Mouse (Mus musculus): ENCODE measurements around the gene Tle3. TPM values are rescaled to one million over a fixed set of nuclear protein-coding genes. Genes with fewer than 3 reads are reported as not detected.

Tle3 gene
- total RNA-seq, 1 experiment: 57.0 TPM

DNA sequence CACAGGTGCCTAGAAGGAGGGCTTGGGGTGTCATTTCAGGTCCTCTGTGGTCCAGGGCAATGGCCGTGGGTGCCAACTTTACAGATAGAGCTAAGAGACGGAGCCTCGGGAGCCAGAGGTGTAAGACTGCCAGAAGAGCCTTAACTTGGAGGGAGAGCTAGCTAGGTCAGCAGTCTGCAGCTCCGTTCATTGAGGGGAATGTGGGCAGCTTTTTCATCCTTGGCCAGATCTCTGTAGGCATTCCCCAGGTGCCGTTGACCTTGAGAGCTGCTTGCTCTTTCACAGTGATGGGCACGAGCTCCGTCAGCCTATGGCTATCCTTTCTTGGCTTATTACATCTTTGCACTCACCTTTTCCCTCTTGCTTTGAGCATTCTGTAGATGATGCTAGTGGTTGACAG lies 28.0 kb downstream of the Tle3 start:
- no peak for DNase-seq (ENCODE audit: low read depth, low spot score)
- peaks cover 42% of the 10 kb centered on the region for H3K36me3 ChIP-seq (ENCODE audit: control insufficient read depth, insufficient read depth, low read length, poor library complexity, severe bottlenecking)

DNA sequence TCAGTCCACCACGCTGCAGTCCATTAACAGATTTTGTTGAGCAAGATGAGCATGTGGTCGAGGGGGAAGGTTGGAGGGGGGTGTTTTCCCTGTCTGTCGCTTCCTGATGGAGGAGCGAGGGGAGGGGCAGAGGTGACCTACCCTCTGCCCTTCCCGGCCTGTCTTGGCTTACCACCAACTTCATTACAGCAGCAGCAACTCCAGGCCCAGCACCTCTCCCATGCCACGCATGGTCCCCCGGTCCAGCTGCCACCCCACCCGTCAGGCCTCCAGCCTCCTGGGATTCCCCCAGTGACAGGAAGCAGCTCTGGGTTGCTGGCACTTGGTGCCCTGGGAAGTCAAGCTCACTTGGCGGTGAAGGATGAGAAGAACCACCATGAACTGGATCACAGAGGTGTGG lies 29.5 kb downstream of the Tle3 start:
- no peak overlapping the region for H3K4me3 ChIP-seq (ENCODE audit: insufficient read depth in 1 of 2, low read depth in 1 of 2, low read length in 2 of 2, poor library complexity in 1 of 2, severe bottlenecking in 1 of 2)
- no peak overlapping the region for H3K27ac ChIP-seq (ENCODE audit: insufficient read depth, low read depth, low read length, poor library complexity, severe bottlenecking)
- no peak overlapping the region for H3K9ac ChIP-seq (ENCODE audit: insufficient read depth, low read depth, low read length, poor library complexity, severe bottlenecking)
- TF ChIP-seq ZNF384 (IDR thresholded peaks at IDR 0.05; ENCODE audit: low read depth, low read length): no peak
- H3K36me3 ChIP-seq (ENCODE audit: control insufficient read depth, insufficient read depth, low read length, poor library complexity, severe bottlenecking): peaks cover 44% of the 10 kb centered on the region
- in situ Hi-C loops (cut with MboI; ENCODE audit: low sequenced_read_pairs in 2 of 2, unreplicated experiment in 2 of 2): no loop called here
- no peak for DNase-seq (ENCODE audit: low read depth, low spot score)
- H3K9me3 ChIP-seq (ENCODE audit: control insufficient read depth, insufficient read depth, low read depth, low read length): no peaks in the 10 kb centered on the region
- peaks cover 6 to 16% of the 10 kb centered on the region in 2 experiments for H3K4me1 ChIP-seq (ENCODE audit: control insufficient read depth in 2 of 2, insufficient read depth in 2 of 2, low read length in 2 of 2, poor library complexity in 1 of 2)

More for the DNA sequence above, 28.0 kb downstream of the Tle3 start:
- TF ChIP-seq CHD2 (IDR thresholded peaks at IDR 0.05; ENCODE audit: low read depth, low read length) (no peak), HCFC1 (IDR thresholded peaks at IDR 0.05; ENCODE audit: borderline replicate concordance, insufficient read depth, low read length) (no peak), ZNF384 (IDR thresholded peaks at IDR 0.05; ENCODE audit: low read depth, low read length) (no peak), MAFK (IDR thresholded peaks at IDR 0.05; ENCODE audit: insufficient read depth, low read depth, low read length) (no peak), ZC3H11A (IDR thresholded peaks at IDR 0.05; ENCODE audit: borderline replicate concordance, low read depth, low read length) (no peak)
- Histone ChIP-seq H3K9me3 (ENCODE audit: control insufficient read depth, insufficient read depth, low read depth, low read length) (no peaks in the 10 kb centered on the region), H3K4me3 (ENCODE audit: insufficient read depth in 1 of 2, low read depth in 1 of 2, low read length in 2 of 2, poor library complexity in 1 of 2, severe bottlenecking in 1 of 2) (no peak overlapping the region), H3K4me1 (ENCODE audit: control insufficient read depth in 2 of 2, insufficient read depth in 2 of 2, low read length in 2 of 2, poor library complexity in 1 of 2) (peaks cover 6 to 14% of the 10 kb centered on the region in 2 experiments), H3K9ac (ENCODE audit: insufficient read depth, low read depth, low read length, poor library complexity, severe bottlenecking) (no peak overlapping the region), H3K27ac (ENCODE audit: insufficient read depth, low read depth, low read length, poor library complexity, severe bottlenecking) (no peak overlapping the region)
- in situ Hi-C loops (cut with MboI; ENCODE audit: low sequenced_read_pairs in 2 of 2, unreplicated experiment in 2 of 2): no loop called here

DNA sequence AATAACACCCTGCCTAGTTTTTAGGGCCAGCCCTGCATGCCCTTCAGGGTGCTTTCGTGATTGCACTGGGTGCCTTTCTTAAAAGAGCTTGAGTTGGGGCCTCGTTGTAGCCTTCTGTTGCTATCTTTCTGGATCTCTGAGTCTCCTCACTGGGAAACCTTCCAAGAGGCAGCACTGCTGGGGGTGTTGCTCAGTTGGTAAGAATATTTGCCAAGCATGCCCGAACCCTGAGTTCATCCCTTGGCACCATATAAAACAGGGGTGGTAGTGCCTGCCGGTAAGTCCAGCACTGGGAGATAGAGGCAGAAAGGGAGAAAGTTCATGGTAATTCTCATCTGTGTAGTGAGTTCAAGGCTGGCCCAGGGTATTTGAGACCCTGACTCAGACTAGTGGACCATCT lies 30.1 kb downstream of the Tle3 start:
- no peaks in the 10 kb centered on the region for H3K9me3 ChIP-seq (ENCODE audit: control insufficient read depth, insufficient read depth, low read depth, low read length)
- no peak overlapping the region for H3K4me3 ChIP-seq (ENCODE audit: insufficient read depth in 1 of 2, low read depth in 1 of 2, low read length in 2 of 2, poor library complexity in 1 of 2, severe bottlenecking in 1 of 2)
- in situ Hi-C loops (cut with MboI; ENCODE audit: low sequenced_read_pairs in 2 of 2, unreplicated experiment in 2 of 2): no loop called here
- H3K27ac ChIP-seq (ENCODE audit: insufficient read depth, low read depth, low read length, poor library complexity, severe bottlenecking): no peak overlapping the region
- peaks cover 6 to 16% of the 10 kb centered on the region in 2 experiments for H3K4me1 ChIP-seq (ENCODE audit: control insufficient read depth in 2 of 2, insufficient read depth in 2 of 2, low read length in 2 of 2, poor library complexity in 1 of 2)
- DNase-seq (ENCODE audit: low read depth, low spot score): no peak
- H3K9ac ChIP-seq (ENCODE audit: insufficient read depth, low read depth, low read length, poor library complexity, severe bottlenecking): no peak overlapping the region
- TF ChIP-seq HCFC1 (IDR thresholded peaks at IDR 0.05; ENCODE audit: borderline replicate concordance, insufficient read depth, low read length): no peak
- no peak for TF ChIP-seq ZC3H11A (IDR thresholded peaks at IDR 0.05; ENCODE audit: borderline replicate concordance, low read depth, low read length)
- TF ChIP-seq ZNF384 (IDR thresholded peaks at IDR 0.05; ENCODE audit: low read depth, low read length): no peak
- TF ChIP-seq CHD2 (IDR thresholded peaks at IDR 0.05; ENCODE audit: low read depth, low read length): no peak
- TF ChIP-seq MAFK (IDR thresholded peaks at IDR 0.05; ENCODE audit: insufficient read depth, low read depth, low read length): no peak
- peaks cover 49% of the 10 kb centered on the region for H3K36me3 ChIP-seq (ENCODE audit: control insufficient read depth, insufficient read depth, low read length, poor library complexity, severe bottlenecking)

DNA sequence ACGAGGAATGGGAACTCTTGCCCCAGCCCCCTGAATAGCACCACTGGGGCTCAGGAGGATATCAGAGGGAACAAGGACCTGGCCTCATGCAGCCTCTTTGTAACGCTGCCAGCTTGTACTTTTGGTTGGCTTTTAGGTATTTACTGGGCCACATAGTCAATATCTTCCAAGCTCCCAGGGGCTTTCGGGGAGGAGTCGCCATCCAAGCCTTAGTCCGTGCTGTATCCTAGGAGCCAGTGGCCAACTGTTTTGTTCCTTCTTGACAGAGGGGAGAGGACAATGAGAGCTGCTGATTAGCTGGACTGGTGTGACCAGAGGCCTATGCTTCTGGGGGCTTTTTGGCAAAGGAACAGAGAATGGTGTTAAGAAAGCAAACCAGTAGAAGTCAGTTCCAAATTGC lies 30.6 kb downstream of the Tle3 start:
- Histone ChIP-seq H3K27ac (ENCODE audit: insufficient read depth, low read depth, low read length, poor library complexity, severe bottlenecking) (no peak overlapping the region), H3K36me3 (ENCODE audit: control insufficient read depth, insufficient read depth, low read length, poor library complexity, severe bottlenecking) (peaks cover 53% of the 10 kb centered on the region), H3K9me3 (ENCODE audit: control insufficient read depth, insufficient read depth, low read depth, low read length) (no peaks in the 10 kb centered on the region), H3K4me1 (ENCODE audit: control insufficient read depth in 2 of 2, insufficient read depth in 2 of 2, low read length in 2 of 2, poor library complexity in 1 of 2) (peaks cover 6 to 16% of the 10 kb centered on the region in 2 experiments), H3K9ac (ENCODE audit: insufficient read depth, low read depth, low read length, poor library complexity, severe bottlenecking) (no peak overlapping the region), H3K4me3 (ENCODE audit: insufficient read depth in 1 of 2, low read depth in 1 of 2, low read length in 2 of 2, poor library complexity in 1 of 2, severe bottlenecking in 1 of 2) (no peak overlapping the region)
- in situ Hi-C loops (cut with MboI; ENCODE audit: low sequenced_read_pairs in 2 of 2, unreplicated experiment in 2 of 2): no loop called here
- TF ChIP-seq ZC3H11A (IDR thresholded peaks at IDR 0.05; ENCODE audit: borderline replicate concordance, low read depth, low read length): no peak
- TF ChIP-seq CHD2 (IDR thresholded peaks at IDR 0.05; ENCODE audit: low read depth, low read length): no peak
- TF ChIP-seq MAFK (IDR thresholded peaks at IDR 0.05; ENCODE audit: insufficient read depth, low read depth, low read length): no peak
- no peak for TF ChIP-seq HCFC1 (IDR thresholded peaks at IDR 0.05; ENCODE audit: borderline replicate concordance, insufficient read depth, low read length)
- no peak for TF ChIP-seq ZNF384 (IDR thresholded peaks at IDR 0.05; ENCODE audit: low read depth, low read length)
- DNase-seq (ENCODE audit: low read depth, low spot score): no peak

Measured in ES-E14 (cell line).